Mouse (Mus musculus) CD4-positive, CD25-positive, alpha-beta regulatory T cell, adult 4 months (primary cell): ENCODE measurements around the gene Unc93a2. TPM values are rescaled to one million over a fixed set of nuclear protein-coding genes. Genes with fewer than 3 reads are reported as not detected.
"Not testable (repeated sequence)": the region's sequence is repeated elsewhere in the genome, so short reads cannot be mapped to it uniquely, and the experiment has no call there.

ENCODE experiments used
- ATAC-seq: one replicate; pipeline ENCODE4 v1.8.0; 2017
- polyA plus RNA-seq, 2 experiments: library from polyadenylated mRNA; unstranded; fragments of 100-300 nt; shearing (Covaris generic); gene quantifications; one replicate each; pipeline ENCODE4 v1.2.1; 2017

Gene Unc93a2
- polyA plus RNA-seq: not detected

DNA sequence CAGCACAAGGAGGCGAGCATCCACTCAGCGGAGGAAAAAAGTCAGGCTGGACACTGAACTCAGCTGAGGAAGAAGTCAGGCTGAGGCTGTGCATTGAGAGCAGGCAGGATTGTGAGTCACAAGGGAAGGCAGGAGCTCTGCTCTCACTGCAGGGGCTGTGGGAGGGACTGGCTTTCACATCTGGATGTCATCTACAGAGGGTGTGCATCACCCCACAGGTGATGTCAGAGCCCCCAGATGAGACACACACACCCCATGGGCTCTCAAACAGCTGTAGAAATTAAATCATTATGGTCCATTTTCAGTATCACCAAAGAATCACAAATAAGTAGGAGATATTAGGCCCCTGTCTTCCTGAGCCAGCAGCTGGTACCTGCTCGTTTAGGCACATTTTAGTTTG, at the start of gene Unc93a2:
Gene Unc93a2, minus strand, starts transcription at position 101 of the 400 bp plus-strand sequence.
- not testable (repeated sequence) for ATAC-seq

DNA sequence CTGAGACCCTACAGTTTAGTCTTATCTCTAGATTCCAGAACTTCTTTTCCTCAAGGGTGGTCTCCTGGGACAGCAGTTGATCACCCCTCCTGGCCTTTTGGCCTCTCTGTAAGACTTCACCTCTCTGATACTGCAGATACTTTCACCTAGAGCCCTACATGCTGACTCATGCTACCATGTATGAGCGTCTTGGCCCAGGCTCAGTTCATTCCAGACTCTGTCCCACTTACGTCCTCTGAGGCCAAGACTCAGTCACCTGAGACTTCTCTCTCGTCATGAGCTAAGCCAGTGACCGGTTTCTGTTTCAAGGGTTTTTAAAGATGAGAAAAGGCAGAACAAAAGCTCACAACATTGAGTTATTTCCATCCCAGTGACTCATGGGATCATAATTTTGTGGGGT, 48.9 kb upstream of the Unc93a2 start:
- not testable (repeated sequence) for ATAC-seq

DNA sequence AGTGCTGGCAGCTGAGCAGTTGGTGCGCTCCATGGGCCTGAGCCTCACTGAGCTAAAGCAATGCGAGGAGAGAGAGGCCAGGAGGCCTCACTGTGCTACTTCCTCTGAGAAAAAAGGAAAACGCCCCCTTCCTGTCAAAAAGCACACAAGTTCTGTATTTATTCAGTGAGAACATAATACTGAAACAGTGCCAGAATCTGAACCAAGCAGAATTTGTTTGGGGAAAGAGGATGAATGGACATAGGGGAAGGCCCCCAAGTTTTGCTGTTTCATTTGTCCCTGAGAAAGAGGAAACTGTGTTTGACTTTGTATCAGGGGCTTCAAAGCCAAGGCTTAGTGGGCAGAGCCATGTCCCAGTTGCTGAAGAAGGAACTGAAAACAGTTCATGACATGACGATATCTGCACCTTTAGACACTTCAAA, 45.0 kb upstream of the Unc93a2 start:
- ATAC-seq: not testable (repeated sequence)

DNA sequence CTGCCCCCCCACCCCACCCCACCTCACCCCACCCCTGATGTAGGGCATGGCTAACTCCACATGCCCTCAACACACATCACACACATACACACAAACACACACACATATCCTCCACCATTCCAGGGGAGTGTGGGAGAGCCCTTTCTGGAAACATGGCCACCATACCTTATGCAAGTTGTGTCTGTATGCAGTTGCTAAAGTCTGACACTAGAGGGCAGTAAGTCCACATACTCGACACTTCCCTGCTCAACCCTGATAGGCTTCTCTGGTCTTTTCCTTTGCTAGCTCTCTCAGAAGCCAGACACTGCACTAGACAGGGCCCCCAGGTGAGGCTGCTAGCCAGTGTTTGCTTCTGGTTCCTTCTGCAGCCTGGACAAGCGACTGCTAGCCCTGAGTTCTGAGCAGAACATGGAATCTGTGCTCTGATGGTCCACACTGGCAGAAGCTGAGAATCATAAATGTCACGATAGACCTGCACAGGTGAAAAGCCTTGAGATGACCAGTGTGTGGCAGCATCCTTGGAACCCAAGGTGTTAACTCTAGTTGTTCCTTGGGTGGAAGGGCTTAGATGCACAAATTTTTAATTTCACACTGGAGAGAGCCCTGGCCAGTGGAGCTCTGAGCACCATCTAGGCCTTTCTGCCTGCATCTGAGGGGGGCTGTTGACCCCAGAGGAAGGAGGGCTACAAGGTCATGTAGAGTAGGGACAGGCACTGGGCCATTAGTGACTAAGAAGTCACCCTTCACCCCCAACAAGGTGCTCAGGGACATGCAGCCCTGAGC, 35.1 kb upstream of the Unc93a2 start:
- ATAC-seq: peak; percentile 51

DNA sequence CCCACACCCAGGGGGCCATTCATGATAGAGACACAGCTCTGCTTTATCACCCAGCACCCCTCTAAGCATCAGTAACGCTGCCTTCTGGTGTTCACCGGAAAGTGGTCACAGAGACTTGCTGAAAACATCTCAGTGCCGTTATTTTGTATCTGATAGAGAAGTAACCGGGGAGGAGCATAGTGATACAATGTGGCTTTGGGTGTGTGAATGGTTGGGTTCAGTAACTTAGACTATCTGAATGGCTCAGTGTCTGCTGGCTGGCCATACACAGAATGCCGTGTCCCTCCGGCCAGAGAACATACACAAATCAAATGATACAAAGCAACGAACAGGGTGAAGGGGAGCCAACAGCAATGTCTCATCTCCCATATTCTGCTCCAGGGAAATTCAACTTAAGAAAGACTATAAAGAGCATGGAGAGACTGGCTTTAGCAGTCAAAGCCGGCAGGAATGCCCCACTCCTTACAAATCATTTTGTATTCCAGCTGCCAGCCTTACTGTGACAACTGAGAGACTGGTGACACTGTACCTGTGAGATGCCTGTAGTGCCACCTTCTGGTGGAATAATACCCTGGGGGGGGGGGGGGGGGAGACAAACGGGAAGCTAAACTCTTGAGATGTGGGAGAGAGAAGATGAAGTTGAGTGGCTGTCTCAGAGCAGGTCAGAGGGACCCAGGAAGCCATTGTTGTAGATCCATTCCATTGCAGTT, 29.5 kb upstream of the Unc93a2 start:
- ATAC-seq: not testable (repeated sequence)

DNA sequence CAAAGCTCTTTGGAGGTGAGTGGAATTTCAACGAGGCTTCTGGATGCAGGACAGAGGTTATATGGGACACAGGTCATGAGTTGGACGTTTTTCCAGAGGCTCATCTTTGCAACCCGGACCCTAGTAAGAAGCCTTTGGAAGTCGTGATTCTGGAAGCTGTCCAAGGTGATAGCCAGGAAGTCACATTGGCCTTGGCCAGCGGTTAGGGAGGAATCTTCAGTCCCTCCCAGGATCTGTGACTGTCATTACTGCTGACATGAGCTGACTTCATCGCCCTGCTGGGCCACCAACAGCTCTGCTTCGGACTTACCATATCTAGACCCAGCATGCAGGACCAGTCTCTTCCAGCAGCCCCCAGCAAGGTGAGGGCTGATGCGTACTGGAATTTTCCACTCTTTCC, 28.1 kb upstream of the Unc93a2 start:
- ATAC-seq: not testable (repeated sequence)

DNA sequence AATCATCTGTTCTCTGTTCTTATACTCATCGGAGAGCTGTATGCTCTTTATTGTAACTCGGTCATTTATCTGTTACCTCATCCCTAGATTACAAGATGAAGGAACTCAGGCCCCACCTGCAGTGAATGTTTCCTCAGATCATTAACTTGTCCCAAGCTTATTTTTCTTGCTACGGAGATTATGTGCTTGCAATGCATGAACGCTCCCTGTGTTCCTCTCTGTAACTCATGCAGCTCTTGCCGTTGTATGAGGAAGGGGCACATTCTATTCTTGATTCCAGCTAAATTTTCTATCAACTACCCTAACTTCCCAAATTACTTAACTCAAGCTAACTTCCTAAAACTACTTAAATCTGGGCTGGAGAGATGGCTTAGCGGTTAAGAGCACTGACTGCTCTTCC, 14.5 kb upstream of the Unc93a2 start:
- ATAC-seq: not testable (repeated sequence)

DNA sequence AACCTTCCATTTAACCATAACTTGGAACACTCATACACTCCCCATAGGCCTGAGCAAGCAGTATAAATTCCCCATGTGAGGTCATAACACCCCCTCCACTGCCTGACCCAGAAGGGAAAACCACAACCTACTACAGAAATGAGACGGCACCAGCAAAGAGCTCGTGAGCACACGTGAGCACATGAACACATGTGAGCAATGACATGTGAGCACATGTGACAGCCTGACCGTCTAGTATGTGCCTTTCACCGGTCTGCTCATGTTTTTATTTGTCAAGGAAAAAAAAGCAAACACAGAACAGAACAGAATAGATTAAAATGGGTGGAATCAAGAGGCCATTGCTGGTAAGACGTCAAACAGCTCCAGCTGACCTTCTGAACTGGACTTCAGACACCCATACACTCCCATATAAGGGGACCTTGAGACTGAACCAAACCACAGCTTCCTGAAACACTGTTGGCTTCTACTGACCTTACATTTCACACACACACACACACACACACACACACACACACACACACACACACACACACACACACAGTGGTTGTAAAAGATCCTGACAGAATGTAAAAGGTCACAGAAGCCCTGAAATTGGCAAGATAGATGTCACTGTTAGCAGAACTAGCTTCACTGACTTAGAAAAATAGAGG, 13.1 kb upstream of the Unc93a2 start:
- peak; percentile 86 for ATAC-seq

DNA sequence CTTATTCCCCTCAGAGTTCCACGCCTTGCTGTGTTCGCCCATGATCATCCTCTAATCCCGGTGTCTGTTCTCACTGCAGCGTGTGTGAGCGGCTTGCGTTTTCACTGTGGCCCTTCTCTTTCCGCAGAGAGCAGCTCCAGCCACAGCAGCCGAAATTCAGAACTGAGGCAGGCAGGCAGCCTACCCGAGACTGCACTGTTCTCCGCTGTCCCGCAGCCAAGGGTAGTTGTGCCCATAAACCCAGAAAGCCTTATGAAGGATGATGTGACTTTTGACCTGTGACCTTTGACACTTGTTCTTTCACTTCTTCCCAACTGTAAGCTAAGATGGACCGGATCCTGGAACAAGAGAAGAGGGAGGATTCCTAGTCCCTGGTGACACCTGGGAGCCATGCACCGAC, 11.8 kb upstream of the Unc93a2 start:
- ATAC-seq: not testable (repeated sequence)

DNA sequence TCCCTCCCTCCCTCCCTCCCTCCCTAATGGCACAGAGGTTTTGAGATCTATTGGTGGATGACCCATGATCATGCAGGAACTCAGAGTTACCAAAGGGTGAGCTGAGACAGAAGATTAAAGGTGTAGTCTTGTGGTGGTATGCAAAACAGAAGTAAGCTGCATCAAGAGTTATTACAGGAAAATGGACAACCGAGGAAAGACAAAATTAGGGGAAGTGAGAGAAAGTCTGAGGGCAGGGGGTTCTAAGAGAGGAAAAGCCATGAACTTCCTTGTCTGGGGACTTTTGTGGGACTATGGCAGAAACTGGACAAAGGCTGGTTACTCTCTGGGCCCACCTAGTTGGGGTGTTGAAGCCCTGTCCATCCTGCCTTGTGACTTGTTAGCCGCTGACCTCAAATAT, 11.0 kb upstream of the Unc93a2 start:
- ATAC-seq: not testable (repeated sequence)

DNA sequence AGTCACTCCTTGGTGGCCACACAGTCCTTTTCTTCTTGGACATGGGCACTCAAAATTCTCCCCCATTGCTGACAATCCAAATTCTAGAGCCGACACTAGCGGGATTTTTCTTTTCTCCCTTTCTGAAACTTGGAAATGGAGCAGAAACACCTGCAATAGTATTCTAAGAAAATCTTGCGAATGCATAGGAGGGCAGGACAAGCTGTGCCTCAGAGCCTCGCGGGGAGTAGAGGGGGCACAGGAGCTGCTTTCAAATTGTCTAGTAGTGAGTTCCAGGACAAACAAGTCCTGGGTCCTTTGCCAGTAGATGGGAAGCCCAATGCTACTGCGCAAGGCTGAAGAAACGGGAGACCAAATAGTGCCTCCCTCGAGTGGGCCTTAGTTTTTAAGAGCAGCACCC, 10.4 kb upstream of the Unc93a2 start:
- not testable (repeated sequence) for ATAC-seq

DNA sequence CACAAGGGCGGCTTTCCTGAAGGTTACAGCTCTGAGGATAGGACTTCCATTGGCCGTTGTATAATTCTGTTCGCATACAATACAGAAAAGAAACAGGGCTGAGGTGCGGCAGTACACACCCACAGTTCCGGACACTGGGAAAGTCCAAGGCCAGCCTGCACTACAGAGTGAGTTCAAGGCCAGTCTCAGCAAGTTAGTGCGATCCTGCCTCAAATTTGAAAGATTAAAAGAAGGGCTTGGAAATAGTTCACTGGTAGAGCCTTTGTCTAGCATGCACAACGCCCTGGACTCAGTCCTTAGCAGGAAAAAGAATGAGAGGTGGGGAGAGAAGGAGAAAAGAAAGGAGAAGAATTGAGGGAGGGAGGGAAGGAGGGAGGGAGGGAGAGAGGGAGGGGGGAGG, 9.9 kb upstream of the Unc93a2 start:
- ATAC-seq: not testable (repeated sequence)

DNA sequence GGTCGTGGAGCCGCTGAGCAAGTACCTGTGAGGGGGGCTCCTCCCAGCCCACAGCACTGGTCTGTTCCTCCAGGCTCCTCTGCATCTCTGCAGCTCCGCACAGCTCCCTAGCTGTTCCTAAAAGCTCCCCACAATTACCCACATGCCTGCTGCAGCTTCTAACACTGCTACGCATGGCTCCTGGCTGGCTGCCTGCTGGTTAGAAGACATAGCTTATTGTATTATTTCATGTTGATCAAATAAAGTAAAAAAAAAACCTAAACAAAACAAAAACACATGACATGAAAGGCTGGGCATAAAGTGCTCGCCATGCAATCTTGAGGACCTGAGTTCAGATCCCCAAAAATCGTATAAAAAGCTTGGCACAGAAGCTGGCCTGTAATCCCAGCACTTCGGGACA, 4.6 kb upstream of the Unc93a2 start:
- not testable (repeated sequence) for ATAC-seq

DNA sequence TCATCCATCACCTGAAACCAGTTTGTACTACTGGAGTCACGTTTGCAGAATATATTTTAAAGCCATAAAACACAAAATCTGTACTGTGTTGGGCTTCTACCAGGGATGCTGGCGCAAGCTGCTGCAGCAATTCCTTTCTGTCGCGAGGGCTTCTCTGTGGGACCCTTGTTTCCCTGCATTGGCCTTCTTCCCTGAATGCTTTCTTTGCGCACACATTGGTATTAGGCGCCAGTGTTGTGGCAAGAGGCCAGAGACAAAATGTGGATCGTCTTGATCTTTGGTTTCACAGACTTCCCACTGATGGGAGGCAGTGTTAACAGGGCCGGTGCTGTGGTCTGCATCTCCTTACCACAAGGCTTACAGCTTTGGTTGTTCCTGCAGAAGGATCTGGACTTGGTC, 3.7 kb upstream of the Unc93a2 start:
- ATAC-seq: not testable (repeated sequence)

DNA sequence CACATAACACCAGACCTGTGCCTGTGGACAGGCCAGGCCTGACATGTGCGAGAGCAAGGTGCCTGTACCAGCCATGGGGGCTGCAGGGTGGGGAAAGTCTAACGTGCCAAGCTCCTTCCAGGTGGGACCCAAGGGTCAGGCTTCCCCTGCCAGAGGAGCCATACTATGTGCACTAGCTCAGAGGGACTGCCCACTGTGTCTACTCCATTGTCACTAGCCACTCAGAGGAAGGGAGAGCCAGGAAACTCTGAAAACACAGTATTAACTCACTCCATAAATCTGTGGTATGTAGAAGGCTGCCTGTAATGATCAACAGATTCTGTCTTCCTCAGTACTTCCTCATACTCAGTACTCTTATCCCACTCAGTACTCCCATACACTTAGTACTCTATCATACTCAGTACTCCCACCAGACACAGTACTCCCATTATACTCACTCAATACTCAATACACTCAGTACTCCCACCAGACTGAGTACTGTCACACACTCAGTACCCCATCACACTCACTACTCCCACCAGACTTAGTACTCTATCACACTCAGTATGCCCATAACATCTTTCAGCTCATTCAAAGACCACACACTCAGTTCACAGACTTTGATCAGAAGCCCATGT, 3.2 kb upstream of the Unc93a2 start:
- ATAC-seq: not testable (repeated sequence)

DNA sequence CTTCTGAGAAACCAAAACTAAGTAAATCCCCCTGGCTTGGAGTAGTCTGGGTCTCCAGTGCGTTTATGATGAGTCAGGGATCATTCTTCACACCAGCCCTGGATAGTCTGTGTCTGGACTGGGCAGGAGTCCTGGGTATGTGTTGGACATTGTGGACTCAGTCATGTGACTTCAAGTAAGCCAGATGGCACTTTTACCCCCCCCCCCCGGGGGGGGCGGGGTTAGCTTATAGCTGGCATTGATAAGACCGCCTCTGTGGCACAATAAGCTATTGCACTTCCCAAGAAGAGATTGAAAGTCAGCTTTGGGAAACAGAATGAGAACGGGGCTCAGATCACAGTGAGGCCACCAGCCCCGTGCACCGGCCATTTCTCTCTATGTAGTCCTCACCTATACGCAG, 752 bp upstream of the Unc93a2 start:
- ATAC-seq: not testable (repeated sequence)

DNA sequence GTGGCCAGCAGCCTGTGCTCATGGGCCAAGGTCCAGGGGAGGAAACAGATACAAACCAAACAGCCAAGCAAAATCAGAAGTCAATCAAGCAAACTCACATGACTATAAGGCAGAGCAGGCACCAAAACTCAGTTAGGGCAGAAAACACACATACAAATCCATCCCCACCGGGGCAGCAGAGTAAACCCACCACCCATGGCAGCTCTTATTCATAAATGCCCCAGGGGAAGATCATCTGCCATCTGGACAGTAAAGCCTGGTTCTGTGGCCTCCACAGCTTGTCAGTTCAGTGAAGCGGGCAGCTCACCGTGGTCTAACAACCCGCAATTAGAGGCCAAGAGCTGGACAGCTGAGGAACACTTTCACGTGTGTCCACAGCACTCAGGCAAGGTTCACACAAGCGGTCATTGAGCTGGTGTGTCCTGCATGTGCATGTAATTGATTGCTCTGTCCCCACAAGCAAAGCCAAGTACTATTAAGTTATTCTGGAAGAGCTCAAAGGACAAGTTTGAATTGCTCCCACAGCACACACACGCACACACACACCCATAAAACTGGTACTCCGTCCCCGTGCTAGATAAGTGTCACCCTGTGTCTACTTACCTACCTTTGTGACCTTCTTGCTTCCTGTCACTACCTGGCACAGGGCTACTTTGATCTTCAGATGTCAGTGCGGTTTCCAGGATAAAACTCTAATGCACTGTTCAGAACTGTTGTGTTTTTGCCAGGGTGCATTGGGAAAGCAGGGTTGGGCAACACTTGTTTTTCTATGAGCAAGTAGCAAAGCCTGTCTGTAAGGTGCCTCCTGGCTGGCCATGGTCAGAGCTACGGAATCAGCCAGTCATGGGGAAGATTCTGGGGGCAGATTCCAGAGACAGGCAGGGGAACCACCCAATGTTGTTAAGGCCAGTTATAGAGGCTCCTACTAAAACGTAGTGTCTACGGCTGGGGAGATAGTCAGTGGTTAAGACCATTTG, 1.8 kb downstream of the Unc93a2 start:
- ATAC-seq: not testable (repeated sequence)

DNA sequence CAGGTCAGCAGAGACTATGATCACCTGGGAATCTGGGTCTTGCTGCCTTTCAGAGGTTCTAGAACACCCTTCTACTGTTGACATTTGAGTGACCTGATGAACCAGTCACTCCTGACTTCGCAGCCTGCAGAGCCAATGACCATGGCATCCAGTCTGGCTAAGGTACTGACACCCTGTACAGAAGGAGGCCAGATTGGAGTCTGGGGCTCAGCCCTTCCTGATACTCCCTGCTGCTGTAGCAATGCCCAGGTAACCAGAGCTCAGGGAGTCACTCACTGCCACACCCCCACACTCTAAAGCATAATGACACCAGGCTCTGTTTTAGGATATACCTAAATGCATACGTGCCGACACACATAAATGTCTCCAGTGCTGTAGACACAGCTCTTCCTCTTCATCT, 2.6 kb downstream of the Unc93a2 start:
- not testable (repeated sequence) for ATAC-seq

DNA sequence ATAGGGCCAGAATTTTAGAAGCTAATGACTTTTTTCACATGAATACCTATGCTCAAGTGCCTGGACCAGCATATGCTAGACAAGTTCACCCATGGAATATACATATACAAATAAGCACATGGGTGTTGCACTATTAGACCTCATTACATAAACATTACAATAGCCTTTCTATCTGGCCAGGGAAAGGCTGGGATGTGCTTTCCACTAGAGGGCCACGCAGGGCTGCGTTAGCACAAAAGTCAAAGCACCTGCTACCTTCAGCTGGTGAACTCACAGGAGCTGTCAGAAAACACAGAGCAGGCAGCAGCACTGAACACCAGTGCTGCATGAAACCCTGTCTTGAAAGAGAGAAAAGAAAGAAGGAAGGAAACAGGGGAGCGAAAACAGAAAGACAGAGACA, 7.4 kb downstream of the Unc93a2 start:
- not testable (repeated sequence) for ATAC-seq

DNA sequence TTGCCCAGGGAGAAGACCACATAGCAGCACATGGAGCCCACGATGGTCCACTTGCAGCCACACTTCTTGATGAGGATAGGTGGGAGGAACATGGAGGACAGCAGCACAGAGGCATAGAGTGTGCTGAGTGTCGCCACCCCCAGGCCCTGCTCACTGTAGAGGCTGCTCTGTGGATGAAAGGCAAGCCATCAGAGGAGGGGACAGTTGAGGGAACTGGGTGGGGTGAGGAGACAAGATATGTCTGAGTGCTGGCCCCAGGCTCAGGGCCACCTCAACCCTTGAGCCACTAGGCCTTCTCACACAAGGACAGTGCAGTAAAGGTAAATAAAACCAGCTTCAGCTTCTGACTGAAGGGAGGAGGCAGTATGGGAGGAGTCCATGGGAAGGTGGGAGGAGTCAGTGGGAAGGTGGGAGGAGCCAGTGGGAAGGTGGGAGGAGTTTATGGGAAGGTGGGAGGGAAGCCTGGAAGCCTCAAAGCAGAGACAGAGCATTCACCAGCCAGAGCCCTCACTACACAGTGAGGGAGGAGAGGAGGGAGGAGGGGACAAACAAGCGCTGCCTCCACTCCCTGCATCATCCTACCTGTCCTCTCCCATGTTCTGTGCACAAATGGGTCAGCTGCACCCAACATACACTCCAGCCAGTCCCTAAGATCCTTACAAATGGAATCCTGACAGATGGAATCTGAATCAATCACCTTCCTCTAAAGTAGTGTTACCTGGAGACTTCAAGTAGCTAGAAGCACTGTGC, 8.1 kb downstream of the Unc93a2 start:
- ATAC-seq: not testable (repeated sequence)

DNA sequence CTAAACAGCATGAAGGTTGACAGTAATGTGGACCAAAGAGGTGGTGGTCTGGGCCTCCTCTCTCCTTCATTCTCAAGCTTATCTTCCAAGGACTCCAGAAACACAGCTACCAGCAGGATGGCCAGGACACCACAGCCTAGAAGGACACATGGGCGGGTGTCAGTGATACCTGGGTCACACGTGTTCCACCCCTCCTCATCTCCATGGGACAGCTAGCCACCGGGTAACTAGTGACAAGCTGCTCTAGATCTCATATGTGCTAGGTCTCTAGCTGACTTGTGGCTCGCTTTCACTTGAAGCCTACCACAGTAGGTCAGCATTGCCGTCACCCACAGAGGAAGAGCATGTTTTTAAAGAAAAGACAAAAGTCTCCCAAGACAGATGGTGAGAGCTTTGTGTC, 13.4 kb downstream of the Unc93a2 start, which contains the start of gene Gm49630:
Gene Gm49630, minus strand, starts transcription at position 101 of the 400 bp plus-strand sequence.
- not testable (repeated sequence) for ATAC-seq
